Mouse (Mus musculus): ENCODE results near the gene Gm49325. TPM values are rescaled to one million over a fixed set of nuclear protein-coding genes. Genes with fewer than 3 reads are reported as not detected.
A peak's percentile ranks its signal among the peaks of the same experiment; 100 is the strongest.

The Gm49325 gene
- polyA plus RNA-seq, 1 experiment from 2014 or later = not detected

GRCm38 (mm10) chr10:77604111-77604510 lies 1.9 kb upstream of the Gm49325 start:
- Histone ChIP-seq H3K36me3 (ENCODE audit: control insufficient read depth, insufficient read depth, low read length) (peaks cover 4% of the 10 kb centered on the region; the same call in 1 of the 2 replicates), H3K4me3 (ENCODE audit: low read depth, low read length) (no peak overlapping the region), H3K27me3 (ENCODE audit: control insufficient read depth, insufficient read depth, low read length) (no peaks in the 10 kb centered on the region), H3K9ac (ENCODE audit: low read length) (no peak overlapping the region), H3K27ac (ENCODE audit: low read depth, low read length) (no peak overlapping the region), H3K4me2 (no peak overlapping the region), H3K4me1 (ENCODE audit: control insufficient read depth, insufficient read depth, low read length) (peaks cover 13% of the 10 kb centered on the region), H3K9me3 (ENCODE audit: control insufficient read depth, low read length) (peaks cover 3% of the 10 kb centered on the region; the same call in 1 of the 2 replicates)
- DNase-seq (ENCODE audit: low spot score, missing footprints) (no peak), ATAC-seq (ENCODE audit: low FRiP score) (no peak)
- WGBS = 96% methylated on average over 6 of the region's 6 CpGs

- no peak overlapping the region for H3K27ac ChIP-seq (ENCODE audit: low read depth, low read length)
- ATAC-seq (ENCODE audit: low FRiP score) = no peak
- WGBS = 93% methylated on average over 5 of the region's 5 CpGs
These were observed 1.0 kb upstream of the Gm49325 start for GRCm38 (mm10) chr10:77604958-77605357.

GRCm38 (mm10) chr10:77605368-77605767 lies 629 bp upstream of the Gm49325 start:
- ATAC-seq (ENCODE audit: low FRiP score) = peak; percentile 14; the same call in 1 of the 2 replicates
- H3K9ac ChIP-seq (ENCODE audit: low read length) = peak overlapping the region; percentile 87

More at GRCm38 (mm10) chr10:77604958-77605357, 1.0 kb upstream of the Gm49325 start:
- H3K4me2 ChIP-seq = no peak overlapping the region
- H3K4me1 ChIP-seq (ENCODE audit: control insufficient read depth, insufficient read depth, low read length) = peaks cover 13% of the 10 kb centered on the region
- DNase-seq (ENCODE audit: low spot score, missing footprints) = no peak
- no peak overlapping the region for H3K4me3 ChIP-seq (ENCODE audit: low read depth, low read length)
- H3K36me3 ChIP-seq (ENCODE audit: control insufficient read depth, insufficient read depth, low read length) = peaks cover 4% of the 10 kb centered on the region; the same call in 1 of the 2 replicates
- H3K27me3 ChIP-seq (ENCODE audit: control insufficient read depth, insufficient read depth, low read length) = no peaks in the 10 kb centered on the region
- H3K9ac ChIP-seq (ENCODE audit: low read length) = no peak overlapping the region
- peaks cover 3% of the 10 kb centered on the region; the same call in 1 of the 2 replicates for H3K9me3 ChIP-seq (ENCODE audit: control insufficient read depth, low read length)

GRCm38 (mm10) chr10:77606855-77607254 lies 858 bp downstream of the Gm49325 start:
- no peak for DNase-seq (ENCODE audit: low spot score, missing footprints)
- peaks cover 3% of the 10 kb centered on the region; the same call in 1 of the 2 replicates for H3K9me3 ChIP-seq (ENCODE audit: control insufficient read depth, low read length)
- H3K27me3 ChIP-seq (ENCODE audit: control insufficient read depth, insufficient read depth, low read length) = no peaks in the 10 kb centered on the region
- H3K4me1 ChIP-seq (ENCODE audit: control insufficient read depth, insufficient read depth, low read length) = peaks cover 13% of the 10 kb centered on the region
- H3K4me2 ChIP-seq = peak overlapping the region; percentile 79
- peaks cover 7% of the 10 kb centered on the region; the same call in 1 of the 2 replicates for H3K36me3 ChIP-seq (ENCODE audit: control insufficient read depth, insufficient read depth, low read length)
- peak overlapping the region; percentile 79 for H3K4me3 ChIP-seq (ENCODE audit: low read depth, low read length)
- H3K27ac ChIP-seq (ENCODE audit: low read depth, low read length) = no peak overlapping the region; the same call in 1 of the 2 replicates
- WGBS = 48% methylated on average over 7 of the region's 7 CpGs
- ATAC-seq (ENCODE audit: low FRiP score) = no peak; the same call in 1 of the 2 replicates
- H3K9ac ChIP-seq (ENCODE audit: low read length) = peak overlapping the region; percentile 87

More at GRCm38 (mm10) chr10:77605368-77605767, 629 bp upstream of the Gm49325 start:
- 43% methylated on average over 1 of the region's 1 CpGs for WGBS
- peak overlapping the region; percentile 89; the same call in 1 of the 2 replicates for H3K27ac ChIP-seq (ENCODE audit: low read depth, low read length)
- no peak for DNase-seq (ENCODE audit: low spot score, missing footprints)
- H3K4me1 ChIP-seq (ENCODE audit: control insufficient read depth, insufficient read depth, low read length) = peaks cover 13% of the 10 kb centered on the region
- H3K27me3 ChIP-seq (ENCODE audit: control insufficient read depth, insufficient read depth, low read length) = no peaks in the 10 kb centered on the region
- peaks cover 3% of the 10 kb centered on the region; the same call in 1 of the 2 replicates for H3K9me3 ChIP-seq (ENCODE audit: control insufficient read depth, low read length)
- H3K36me3 ChIP-seq (ENCODE audit: control insufficient read depth, insufficient read depth, low read length) = peaks cover 5% of the 10 kb centered on the region; the same call in 1 of the 2 replicates
- H3K4me2 ChIP-seq = peak overlapping the region; percentile 79; the same call in 1 of the 2 replicates
- H3K4me3 ChIP-seq (ENCODE audit: low read depth, low read length) = peak overlapping the region; percentile 79

- H3K4me1 ChIP-seq (ENCODE audit: control insufficient read depth, insufficient read depth, low read length) = peaks cover 13% of the 10 kb centered on the region
- ATAC-seq (ENCODE audit: low FRiP score) (no peak), DNase-seq (ENCODE audit: low spot score, missing footprints) (peak; percentile 82)
- WGBS = 76% methylated on average over 5 of the region's 5 CpGs
- H3K27me3 ChIP-seq (ENCODE audit: control insufficient read depth, insufficient read depth, low read length) = no peaks in the 10 kb centered on the region
- H3K4me3 ChIP-seq (ENCODE audit: low read depth, low read length) = peak overlapping the region; percentile 79; the same call in 1 of the 2 replicates
- H3K9me3 ChIP-seq (ENCODE audit: control insufficient read depth, low read length) = peaks cover 3% of the 10 kb centered on the region; the same call in 1 of the 2 replicates
- no peak overlapping the region for H3K27ac ChIP-seq (ENCODE audit: low read depth, low read length)
- H3K36me3 ChIP-seq (ENCODE audit: control insufficient read depth, insufficient read depth, low read length) = peaks cover 7% of the 10 kb centered on the region; the same call in 1 of the 2 replicates
- peak overlapping the region; percentile 79 for H3K4me2 ChIP-seq
- H3K9ac ChIP-seq (ENCODE audit: low read length) = no peak overlapping the region; the same call in 1 of the 2 replicates
These were observed 1.4 kb downstream of the Gm49325 start for GRCm38 (mm10) chr10:77607441-77607840.

GRCm38 (mm10) chr10:77608589-77608988 lies 2.6 kb downstream of the Gm49325 start:
- no peak overlapping the region for H3K4me3 ChIP-seq (ENCODE audit: low read depth, low read length)
- WGBS = 89% methylated on average over 8 of the region's 8 CpGs
- no peak overlapping the region for H3K27ac ChIP-seq (ENCODE audit: low read depth, low read length)
- no peaks in the 10 kb centered on the region for H3K27me3 ChIP-seq (ENCODE audit: control insufficient read depth, insufficient read depth, low read length)
- peaks cover 9% of the 10 kb centered on the region; the same call in 1 of the 2 replicates for H3K36me3 ChIP-seq (ENCODE audit: control insufficient read depth, insufficient read depth, low read length)
- H3K4me2 ChIP-seq = no peak overlapping the region
- DNase-seq (ENCODE audit: low spot score, missing footprints) = peak; percentile 71
- H3K9me3 ChIP-seq (ENCODE audit: control insufficient read depth, low read length) = peaks cover 3% of the 10 kb centered on the region; the same call in 1 of the 2 replicates
- no peak overlapping the region for H3K9ac ChIP-seq (ENCODE audit: low read length)
- H3K4me1 ChIP-seq (ENCODE audit: control insufficient read depth, insufficient read depth, low read length) = peaks cover 13% of the 10 kb centered on the region
- no peak for ATAC-seq (ENCODE audit: low FRiP score)

GRCm38 (mm10) chr10:77610221-77610961 lies 4.4 kb downstream of the Gm49325 start:
- peak; percentile 59 for DNase-seq (ENCODE audit: low spot score, missing footprints)
- no peak overlapping the region for H3K9ac ChIP-seq (ENCODE audit: low read length)
- H3K27ac ChIP-seq (ENCODE audit: low read depth, low read length) = no peak overlapping the region
- H3K9me3 ChIP-seq (ENCODE audit: control insufficient read depth, low read length) = no peaks in the 10 kb centered on the region
- H3K27me3 ChIP-seq (ENCODE audit: control insufficient read depth, insufficient read depth, low read length) = no peaks in the 10 kb centered on the region
- no peak overlapping the region for H3K4me2 ChIP-seq
- peaks cover 13% of the 10 kb centered on the region for H3K4me1 ChIP-seq (ENCODE audit: control insufficient read depth, insufficient read depth, low read length)
- peaks cover 16% of the 10 kb centered on the region; the same call in 1 of the 2 replicates for H3K36me3 ChIP-seq (ENCODE audit: control insufficient read depth, insufficient read depth, low read length)
- no peak overlapping the region for H3K4me3 ChIP-seq (ENCODE audit: low read depth, low read length)
- no peak for ATAC-seq (ENCODE audit: low FRiP score)
- 92% methylated on average over 8 of the region's 8 CpGs for WGBS

GRCm38 (mm10) chr10:77613409-77613808 lies 7.4 kb downstream of the Gm49325 start:
- DNase-seq (ENCODE audit: low spot score, missing footprints) = no peak
- Histone ChIP-seq H3K4me1 (ENCODE audit: control insufficient read depth, insufficient read depth, low read length) (no peaks in the 10 kb centered on the region), H3K9me3 (ENCODE audit: control insufficient read depth, low read length) (no peaks in the 10 kb centered on the region), H3K9ac (ENCODE audit: low read length) (no peak overlapping the region), H3K27ac (ENCODE audit: low read depth, low read length) (no peak overlapping the region), H3K36me3 (ENCODE audit: control insufficient read depth, insufficient read depth, low read length) (peaks cover 26% of the 10 kb centered on the region), H3K4me3 (ENCODE audit: low read depth, low read length) (no peak overlapping the region), H3K27me3 (ENCODE audit: control insufficient read depth, insufficient read depth, low read length) (no peaks in the 10 kb centered on the region), H3K4me2 (no peak overlapping the region)
- no peak for ATAC-seq (ENCODE audit: low FRiP score)
- 93% methylated on average over 3 of the region's 3 CpGs for WGBS

GRCm38 (mm10) chr10:77615647-77616046 lies 9.7 kb downstream of the Gm49325 start:
- Histone ChIP-seq H3K4me1 (ENCODE audit: control insufficient read depth, insufficient read depth, low read length) (no peaks in the 10 kb centered on the region), H3K27me3 (ENCODE audit: control insufficient read depth, insufficient read depth, low read length) (no peaks in the 10 kb centered on the region), H3K36me3 (ENCODE audit: control insufficient read depth, insufficient read depth, low read length) (peaks cover 21% of the 10 kb centered on the region), H3K9ac (ENCODE audit: low read length) (no peak overlapping the region), H3K4me2 (no peak overlapping the region), H3K4me3 (ENCODE audit: low read depth, low read length) (no peak overlapping the region), H3K9me3 (ENCODE audit: control insufficient read depth, low read length) (no peaks in the 10 kb centered on the region), H3K27ac (ENCODE audit: low read depth, low read length) (no peak overlapping the region)
- no peak for ATAC-seq (ENCODE audit: low FRiP score)
- 92% methylated on average over 8 of the region's 8 CpGs for WGBS
- no peak for DNase-seq (ENCODE audit: low spot score, missing footprints)
